Mouse (Mus musculus): Measurements from ENCODE around the gene Spout1.

DNA sequence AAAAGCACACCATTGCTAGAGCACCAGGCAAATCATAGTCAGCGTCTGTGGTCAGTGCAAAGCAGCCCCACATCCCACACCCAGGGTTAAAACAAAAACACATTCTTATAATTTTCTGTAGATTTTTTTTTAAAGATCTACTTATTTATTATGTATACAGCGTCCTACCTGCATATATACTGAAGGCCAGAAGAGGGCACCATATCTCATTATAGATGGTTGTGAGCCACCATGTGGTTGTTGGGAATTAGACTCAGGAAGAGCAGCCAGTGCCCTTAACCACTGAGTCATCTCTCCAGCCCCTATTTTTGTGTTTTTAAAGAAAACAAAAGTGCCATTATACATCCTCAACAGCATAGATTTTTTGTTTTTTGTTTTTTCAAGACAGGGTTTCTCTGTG is 49.5 kb downstream of the Spout1 start:
- no peak for TF ChIP-seq MAX (IDR thresholded peaks at IDR 0.05; ENCODE audit: low read depth)
- TF ChIP-seq POLR2A (IDR thresholded peaks at IDR 0.05; ENCODE audit: insufficient read length, low read depth): no peak
- no peak for TF ChIP-seq USF1 (IDR thresholded peaks at IDR 0.05; ENCODE audit: low read depth)
- TF ChIP-seq REST (IDR thresholded peaks at IDR 0.05; ENCODE audit: insufficient read depth, insufficient read length): no peak
- TF ChIP-seq TCF12 (IDR thresholded peaks at IDR 0.05; ENCODE audit: insufficient read depth, poor library complexity, severe bottlenecking): no peak
- TF ChIP-seq E2F4 (IDR thresholded peaks at IDR 0.05; ENCODE audit: insufficient read depth): no peak

All from myocyte (in vitro differentiated cells).